Mouse (Mus musculus) kidney, postnatal 4 days (tissue): ENCODE results near the gene Muc3.

ENCODE experiments used
- DNase-seq, 2 experiments: peaks; one replicate each; pipeline ENCODE4 v3.0.0; 2021; ENCODE audit warnings: mixed read lengths in 2 of 2

Gene Muc3

DNA sequence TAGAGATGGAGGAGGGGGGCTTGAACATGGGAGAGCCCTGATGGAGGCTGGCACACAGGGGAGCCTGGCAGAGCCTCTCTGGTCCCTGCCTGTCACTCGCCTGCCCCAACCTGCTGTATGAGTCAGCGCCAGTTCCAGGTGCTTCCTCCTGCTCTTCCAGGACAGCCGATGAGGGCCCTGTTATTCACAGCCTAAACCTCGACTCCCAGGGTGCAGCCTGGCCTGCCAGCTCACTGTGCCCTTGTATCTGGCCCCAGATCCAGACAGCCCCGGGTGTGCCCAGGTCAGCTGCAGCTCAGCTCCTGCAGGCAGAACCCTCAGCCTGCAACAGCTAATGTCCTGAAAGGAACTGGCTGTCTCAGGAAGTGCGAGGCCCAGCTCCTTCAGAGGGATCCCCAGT is 57.6 kb downstream of the Muc3 start:
- DNase-seq, result no peak

GRCm38 (mm10) chr5:137090870-137091269 is 58.3 kb downstream of the Muc3 start:
- no peak for DNase-seq

DNA sequence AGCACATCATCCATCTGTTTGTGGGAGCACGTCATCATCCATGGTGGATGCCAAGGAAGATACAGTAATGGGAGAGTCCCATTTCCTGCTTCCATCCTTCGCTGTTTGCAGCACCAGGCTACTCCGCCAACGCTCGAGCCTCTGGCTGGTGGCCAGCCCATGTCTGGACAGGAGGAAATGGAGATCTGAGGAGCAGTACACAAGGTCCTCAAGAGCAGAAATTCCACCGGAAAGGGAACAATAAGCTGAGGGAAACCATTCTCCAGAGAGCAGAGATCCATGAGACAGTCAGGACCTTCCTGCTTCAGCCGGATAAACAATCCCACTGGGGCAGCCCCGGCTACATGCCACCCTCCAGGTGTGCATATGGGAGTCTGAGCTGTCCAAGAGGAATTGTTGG is 61.7 kb downstream of the Muc3 start:
- DNase-seq, result peak; percentile 68 to 79

GRCm38 (mm10) chr5:137085731-137086130 is 63.4 kb downstream of the Muc3 start:
- DNase-seq, result no peak

DNA sequence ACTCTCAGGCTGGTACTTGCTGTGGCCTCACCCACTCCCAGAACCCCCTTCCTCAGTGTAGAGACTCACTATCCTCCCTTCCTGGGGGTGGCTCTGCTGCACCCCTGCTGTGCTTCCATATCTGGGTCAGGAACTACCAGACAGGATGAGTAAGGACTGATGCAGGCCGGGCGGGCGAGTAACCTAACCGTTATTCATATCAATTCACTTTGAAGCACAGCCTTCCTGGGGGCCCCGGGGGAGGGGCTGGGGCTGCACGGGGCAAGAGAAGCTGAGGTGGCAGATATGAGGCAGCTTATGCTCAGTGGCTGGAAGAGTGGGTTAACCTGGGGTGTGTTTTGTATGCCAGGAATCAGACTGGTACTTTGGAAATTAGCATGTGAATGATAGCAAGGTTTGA is 64.1 kb downstream of the Muc3 start:
- no peak for DNase-seq
